Mouse (Mus musculus): ENCODE measurements around the gene Tmem87a.

DNA sequence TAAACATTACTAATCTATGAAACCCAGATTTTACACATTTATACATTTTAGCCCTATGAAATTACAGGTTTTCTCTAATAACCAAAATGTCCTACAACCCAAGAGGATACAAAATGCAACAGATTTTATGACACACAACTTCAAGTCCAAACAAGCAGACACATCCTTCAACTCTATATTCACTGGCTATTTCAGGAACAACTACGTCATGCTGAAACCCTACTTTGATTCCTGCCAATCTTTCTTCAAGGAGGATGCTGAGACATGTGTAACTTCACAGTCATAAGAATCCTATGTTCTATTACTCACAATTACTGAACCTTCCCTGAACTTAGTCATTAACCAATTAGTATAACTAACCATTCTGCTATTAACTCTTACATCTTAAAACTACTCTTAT is 16.6 kb downstream of the Tmem87a start:
- TF ChIP-seq CTCF (IDR thresholded peaks at IDR 0.05; ENCODE audit: low read depth, low read length) (no peak), POLR2A (IDR thresholded peaks at IDR 0.05; ENCODE audit: borderline replicate concordance, low read depth, low read length) (no peak)
